Mouse (Mus musculus) olfactory bulb, adult 2 months (tissue): ENCODE measurements around the gene Srcap. TPM values are rescaled to one million over a fixed set of nuclear protein-coding genes. Genes with fewer than 3 reads are reported as not detected.

Experiments used
- H3K27ac ChIP-seq: fragments of 200-500 bp; 2 replicates; pipeline ENCODE4 v1.5.1; 2012; ENCODE audit warnings: low read depth, low read length; ENCODE audit not compliant: insufficient read depth
- H3K4me1 ChIP-seq: fragments of 200-500 bp; 2 replicates; pipeline ENCODE4 v1.6.1; 2012; ENCODE audit warnings: low read length; ENCODE audit not compliant: control insufficient read depth, insufficient read depth
- H3K4me3 ChIP-seq: fragments of 200-500 bp; 2 replicates; pipeline ENCODE4 v1.5.1; 2012; ENCODE audit warnings: mild to moderate bottlenecking, low read depth, low read length, moderate library complexity; ENCODE audit not compliant: insufficient read depth
- CTCF ChIP-seq: fragments of 200-500 bp; IDR thresholded peaks from 2 replicates; pipeline ENCODE4 v1.5.1; 2012; ENCODE audit warnings: low read depth, mild to moderate bottlenecking, low read length, moderate library complexity; ENCODE audit not compliant: insufficient read depth
- POLR2A ChIP-seq: fragments of 200-500 bp; IDR thresholded peaks from 2 replicates; pipeline ENCODE4 v1.6.1; 2012; ENCODE audit warnings: mild to moderate bottlenecking, low read depth, low read length, moderate library complexity; ENCODE audit not compliant: insufficient read depth
- WGBS: fragments of 180-500 bp; shearing (Covaris S2); methylation state at CpG from one replicate; pipeline ENCODE4 v1.1.7; 2018; 5-methylcytosine and 5-hydroxymethylcytosine counted together
- polyA plus RNA-seq: library from polyadenylated mRNA; stranded (reverse); fragments of >200 nt; gene quantifications from 2 replicates; pipeline ENCODE4 v1.2.4, GENCODE M21; 2012; ENCODE audit warnings: low replicate concordance; ENCODE audit not compliant: missing spikeins, insufficient read depth, insufficient read length

The Srcap gene
- polyA plus RNA-seq, 1 experiment, result 110 TPM

DNA sequence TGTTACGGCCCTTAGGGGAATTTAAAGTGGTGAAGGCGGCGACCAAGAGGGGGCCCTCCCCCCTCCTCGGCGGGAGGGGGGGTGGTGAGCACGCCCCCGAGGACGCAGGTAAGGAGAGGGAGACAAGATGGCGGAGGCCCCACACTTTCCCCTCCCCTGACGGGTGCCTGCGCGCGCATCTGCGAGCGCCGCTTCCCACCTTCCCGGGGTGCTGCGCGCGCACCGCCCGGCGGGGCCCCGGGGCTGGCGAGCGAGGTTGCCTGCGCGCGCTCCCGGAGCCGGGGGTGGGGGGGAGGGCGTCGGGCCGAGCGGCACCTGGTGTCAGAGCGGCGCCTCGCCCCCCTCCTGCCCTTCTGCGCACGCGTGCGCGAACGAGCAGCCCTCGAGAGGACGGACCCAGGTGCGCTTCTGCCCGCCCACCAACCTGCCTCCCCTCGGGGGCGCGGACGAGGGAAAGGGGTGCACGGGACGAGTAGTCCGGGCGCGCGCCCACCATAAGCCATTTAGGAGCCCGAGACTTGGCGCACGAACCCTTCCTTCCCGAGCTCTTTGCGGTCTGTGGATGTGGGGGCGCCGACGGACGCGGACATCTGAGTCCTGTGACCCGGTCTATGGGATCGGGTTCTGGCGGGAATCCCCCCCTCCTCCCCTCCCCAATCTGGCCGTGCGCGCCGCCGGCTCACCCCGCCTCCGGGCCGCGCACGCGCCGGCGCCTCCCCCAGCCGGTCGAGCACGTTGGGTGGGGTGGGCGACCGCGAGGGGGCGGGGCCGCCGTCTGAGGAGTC lies 640 bp downstream of the Srcap start:
- peak overlapping the region; percentile 99 for H3K27ac ChIP-seq
- peaks cover 5% of the 10 kb centered on the region; the same call in 1 of the 2 replicates for H3K4me1 ChIP-seq
- H3K4me3 ChIP-seq, result peak overlapping the region; percentile 99
- WGBS, result under 1% methylated on average over 91 of the region's 93 CpGs
- peak; percentile 3; the same call in 1 of the 2 replicates for TF ChIP-seq POLR2A
- no peak for TF ChIP-seq CTCF

DNA sequence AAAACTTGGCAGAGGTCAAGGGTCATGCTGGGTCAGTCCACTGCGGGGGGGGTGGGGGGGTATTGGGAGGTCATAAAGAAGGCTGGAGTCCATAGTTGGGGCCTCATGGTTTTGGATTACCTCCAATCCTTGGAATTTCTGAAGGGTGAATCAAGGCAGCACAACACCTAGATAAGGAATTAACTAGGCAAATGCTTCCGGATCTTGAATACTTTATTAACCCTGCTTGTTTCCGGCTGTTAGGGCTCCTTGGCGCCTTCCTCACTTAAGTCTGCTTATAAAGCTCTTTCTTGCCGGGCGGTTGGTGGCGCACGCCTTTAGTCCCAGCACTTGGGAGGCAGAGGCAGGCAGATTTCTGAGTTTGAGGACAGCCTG lies 1.2 kb downstream of the Srcap start:
- H3K4me3 ChIP-seq, result peak overlapping the region; percentile 99
- peaks cover 5% of the 10 kb centered on the region; the same call in 1 of the 2 replicates for H3K4me1 ChIP-seq
- 18% methylated on average over 8 of the region's 8 CpGs for WGBS
- H3K27ac ChIP-seq, result no peak overlapping the region
- TF ChIP-seq CTCF (no peak), POLR2A (no peak)

DNA sequence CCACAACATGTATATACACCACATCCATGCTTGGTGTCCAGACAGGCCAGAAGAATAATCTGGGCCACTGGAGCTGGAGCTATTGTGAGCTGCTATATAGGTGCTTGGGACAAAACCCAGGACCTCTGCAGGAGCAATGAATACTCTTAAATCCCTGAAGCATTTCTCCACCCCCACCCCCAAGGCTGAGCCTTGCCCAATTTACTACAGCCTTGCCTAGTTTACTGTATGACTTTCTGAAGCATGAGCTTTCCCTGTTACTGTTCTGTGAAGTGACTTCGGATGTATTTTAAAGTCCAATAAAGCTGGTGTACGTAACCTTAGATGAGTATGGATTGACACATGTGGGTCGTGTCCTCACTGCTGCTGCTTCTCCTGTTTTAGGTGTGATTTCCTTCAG lies 2.0 kb downstream of the Srcap start:
- peaks cover 5% of the 10 kb centered on the region; the same call in 1 of the 2 replicates for H3K4me1 ChIP-seq
- H3K27ac ChIP-seq, result no peak overlapping the region
- no peak for TF ChIP-seq POLR2A
- no peak for TF ChIP-seq CTCF
- 50% methylated on average over 3 of the region's 3 CpGs for WGBS
- H3K4me3 ChIP-seq, result no peak overlapping the region

GRCm38 (mm10) chr7:127515846-127516245 lies 4.1 kb downstream of the Srcap start:
- WGBS, result 70% methylated on average over 7 of the region's 7 CpGs
- no peak for TF ChIP-seq POLR2A
- TF ChIP-seq CTCF, result no peak
- Histone ChIP-seq H3K27ac (no peak overlapping the region), H3K4me1 (peaks cover 5% of the 10 kb centered on the region; the same call in 1 of the 2 replicates), H3K4me3 (no peak overlapping the region)

- TF ChIP-seq POLR2A (no peak), CTCF (no peak)
- Histone ChIP-seq H3K27ac (no peak overlapping the region), H3K4me1 (peaks cover 5% of the 10 kb centered on the region; the same call in 1 of the 2 replicates), H3K4me3 (no peak overlapping the region)
- 91% methylated on average over 7 of the region's 7 CpGs for WGBS
These were observed 4.6 kb downstream of the Srcap start for GRCm38 (mm10) chr7:127516344-127516743.

DNA sequence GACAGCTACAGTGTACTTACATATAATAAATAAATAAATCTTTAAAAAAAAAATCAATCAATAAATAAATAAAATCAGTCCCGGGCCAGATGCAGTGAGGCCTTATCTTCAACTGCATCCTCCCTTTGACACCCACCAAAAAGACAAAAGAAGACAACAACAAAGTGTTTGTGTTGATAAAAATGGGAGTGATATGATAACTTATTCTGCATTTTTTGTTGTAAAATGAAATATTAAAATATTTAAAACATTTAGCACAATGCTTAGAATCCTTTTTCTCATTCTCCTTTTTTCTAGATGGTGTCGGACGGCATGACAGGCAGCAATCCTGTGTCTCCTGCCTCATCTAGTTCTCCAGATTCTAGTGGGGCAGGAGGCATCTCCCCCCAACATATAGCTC lies 7.5 kb downstream of the Srcap start, which contains the start of gene Gm42715:
Gene Gm42715, plus strand, starts transcription at position 301 of the 400 bp plus-strand sequence.
- 87% methylated on average over 3 of the region's 3 CpGs for WGBS
- H3K27ac ChIP-seq, result no peak within 1 kb of the TSS
- H3K4me3 ChIP-seq, result no peak within 1 kb of the TSS
- peaks cover 2% of the 10 kb centered on the region; the same call in 1 of the 2 replicates for H3K4me1 ChIP-seq
- TF ChIP-seq CTCF (no peak), POLR2A (no peak)

DNA sequence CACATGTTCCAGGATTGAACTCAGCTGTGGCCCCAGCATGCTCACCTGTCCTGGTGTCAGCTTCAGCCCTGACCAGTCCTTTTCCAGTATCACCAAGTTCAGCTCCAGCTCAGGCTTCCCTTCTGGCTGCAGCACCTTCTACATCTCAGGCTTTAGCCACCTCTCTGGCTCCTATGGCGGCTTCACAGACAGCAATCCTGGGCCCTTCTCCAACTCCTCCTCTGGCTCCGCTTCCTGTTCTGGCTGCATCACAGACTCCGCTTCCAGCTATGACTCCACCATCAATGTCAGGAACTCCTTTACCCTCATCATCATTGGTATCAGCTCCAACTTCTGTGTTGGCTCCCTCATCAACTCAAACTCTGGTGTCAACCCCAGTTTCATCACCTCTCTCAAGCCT lies 29.9 kb downstream of the Srcap start:
- 59% methylated on average over 3 of the region's 3 CpGs for WGBS
- peaks cover 9% of the 10 kb centered on the region; the same call in 1 of the 2 replicates for H3K4me1 ChIP-seq
- H3K4me3 ChIP-seq, result no peak overlapping the region
- TF ChIP-seq POLR2A (no peak), CTCF (no peak)
- no peak overlapping the region for H3K27ac ChIP-seq

GRCm38 (mm10) chr7:127549116-127549835 lies 37.5 kb downstream of the Srcap start:
- Histone ChIP-seq H3K4me3 (no peak overlapping the region), H3K27ac (no peak overlapping the region), H3K4me1 (peaks cover 3% of the 10 kb centered on the region; the same call in 1 of the 2 replicates)
- TF ChIP-seq CTCF, result no peak
- TF ChIP-seq POLR2A, result no peak
- 36% methylated on average over 15 of the region's 15 CpGs for WGBS

DNA sequence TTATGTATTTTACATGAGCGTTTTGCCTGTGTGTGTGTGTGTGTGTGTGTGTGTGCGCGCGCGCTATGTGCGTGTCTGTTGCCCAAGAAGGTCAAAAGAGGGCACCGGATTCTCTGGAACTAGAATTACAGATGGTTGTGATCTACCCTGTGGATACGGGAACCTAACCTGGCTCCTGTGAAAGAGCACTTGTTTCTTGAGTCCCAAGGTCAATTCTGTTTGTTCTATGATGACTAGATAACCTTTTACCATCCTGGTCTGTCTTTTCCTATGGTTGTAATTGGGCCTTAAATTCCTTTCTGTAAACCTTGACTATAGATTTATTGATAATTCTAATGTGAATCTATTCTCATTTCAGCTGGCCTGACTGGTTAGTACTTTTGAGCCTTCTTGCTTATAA lies 39.8 kb downstream of the Srcap start:
- no peak overlapping the region for H3K27ac ChIP-seq
- no peak overlapping the region for H3K4me3 ChIP-seq
- 94% methylated on average over 8 of the region's 8 CpGs for WGBS
- no peak for TF ChIP-seq CTCF
- no peak for TF ChIP-seq POLR2A
- peaks cover 3% of the 10 kb centered on the region; the same call in 1 of the 2 replicates for H3K4me1 ChIP-seq
